ENCODE assay signal across 16 mouse cellular contexts in the genomic region with DNA sequence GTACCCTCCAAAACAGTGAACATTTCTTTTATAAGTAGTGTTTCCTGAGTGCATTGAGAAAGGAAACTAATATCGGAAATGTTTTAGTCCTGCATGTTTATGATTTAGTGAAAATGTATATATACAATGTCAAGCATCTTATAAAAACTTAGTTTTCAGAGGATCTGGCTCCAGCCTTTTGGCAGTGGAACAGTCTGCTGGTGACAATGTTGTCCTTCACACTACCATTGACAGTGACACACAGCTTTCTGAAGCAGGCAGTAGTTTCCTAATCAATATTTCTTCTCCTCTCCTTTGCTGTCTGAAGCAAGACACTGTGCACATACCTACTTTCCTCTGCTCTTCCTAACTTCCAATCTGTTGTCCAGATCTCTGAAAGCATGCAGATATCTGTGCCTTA.
"Had no signal": no experiment of that assay in that cellular context is flagged by ENCODE, and none has a peak within 500 bp of the region (broad histone marks: within the 10 kb centered on the region; RNA-seq: fewer than 3 reads in every experiment).

No protein-coding gene starts in this region.

- H3K4me2 ChIP-seq: liver, embryonic 13.5 days; liver, embryonic 15.5 days; midbrain, embryonic 12.5 days; midbrain, embryonic 15.5 days; neural tube, embryonic 12.5 days; stomach, embryonic 15.5 days had no signal

- H3K9ac ChIP-seq: liver, embryonic 13.5 days; liver, embryonic 15.5 days; liver, postnatal 0 days; midbrain, embryonic 12.5 days; midbrain, embryonic 15.5 days; neural tube, embryonic 12.5 days; stomach, embryonic 15.5 days had no signal

- H3K4me1 ChIP-seq: liver, embryonic 13.5 days; liver, embryonic 15.5 days; megakaryocyte, embryonic 14.5 days; midbrain, embryonic 12.5 days; midbrain, embryonic 15.5 days; neural tube, embryonic 12.5 days; stomach, embryonic 15.5 days had no signal

- DNase-seq: liver, embryonic 13.5 days; liver, postnatal 0 days; lung, adult 2 months; lung, postnatal 36 days; right cerebral cortex, postnatal 14 days; thymus, adult 2 months; thymus, postnatal 25 days; thymus, postnatal 4 days had no signal

- H3K27me3 ChIP-seq: liver, embryonic 13.5 days; liver, embryonic 15.5 days; megakaryocyte, embryonic 14.5 days; midbrain, embryonic 12.5 days; midbrain, embryonic 15.5 days; neural tube, embryonic 12.5 days; stomach, embryonic 15.5 days had no signal

- H3K27ac ChIP-seq: liver, embryonic 13.5 days; liver, embryonic 15.5 days; macrophage; midbrain, embryonic 12.5 days; midbrain, embryonic 15.5 days; neural tube, embryonic 12.5 days; stomach, embryonic 15.5 days; stomach, postnatal 0 days had no signal

- H3K4me3 ChIP-seq: liver, embryonic 13.5 days; liver, embryonic 15.5 days; megakaryocyte, embryonic 14.5 days; midbrain, embryonic 12.5 days; midbrain, embryonic 15.5 days; neural tube, embryonic 12.5 days; stomach, embryonic 15.5 days had no signal

- H3K36me3 ChIP-seq: liver, embryonic 13.5 days; liver, embryonic 15.5 days; midbrain, embryonic 12.5 days; midbrain, embryonic 15.5 days; neural tube, embryonic 12.5 days; stomach, embryonic 15.5 days had no signal

- ATAC-seq: liver, postnatal 0 days; midbrain, embryonic 15.5 days had no signal

- H3K9me3 ChIP-seq: liver, embryonic 13.5 days; liver, embryonic 15.5 days; megakaryocyte, embryonic 14.5 days; midbrain, embryonic 12.5 days; midbrain, embryonic 15.5 days; neural tube, embryonic 12.5 days; stomach, embryonic 15.5 days had no signal
